10 mouse cellular contexts compared by ENCODE assay signal in genomic region chr6:125233816-125234519, GRCm38 (mm10). TPM values are rescaled to one million over a fixed set of nuclear protein-coding genes. Genes with fewer than 3 reads are reported as not detected.
A peak's percentile ranks its signal among the peaks of the same experiment; 100 is the strongest.
DNase-seq lines count a peak whose midpoint lies in the region; ATAC-seq and TF ChIP-seq lines count a peak whose summit lies in the region.
"Had no signal": no experiment of that assay in that cellular context is flagged by ENCODE, and none has a peak within 500 bp of the region (broad histone marks: within the 10 kb centered on the region; RNA-seq: fewer than 3 reads in every experiment).

No protein-coding gene starts in this region.

- H3K9ac ChIP-seq in embryonic facial prominence, embryonic 14.5 days (ENCODE audit: low read depth, low read length): 0 out of 2 replicates have a peak overlapping the region, but pooled peaks have one; percentile 10
- 0 out of 2 replicates have a peak overlapping the region, but pooled peaks have one; percentile 29 for H3K9ac ChIP-seq in midbrain, embryonic 13.5 days (replicated peaks)
- H3K9ac ChIP-seq in midbrain, embryonic 11.5 days (ENCODE audit: low read length): no peak overlapping the region
- H3K9ac ChIP-seq in liver, embryonic 11.5 days (ENCODE audit: low read depth, low read length): 0 out of 2 replicates have a peak overlapping the region, but pooled peaks have one; percentile 12
- H3K9ac ChIP-seq: forebrain, embryonic 12.5 days; limb, embryonic 13.5 days had no signal

- no peaks in the 10 kb centered on the region for H3K9me3 ChIP-seq in embryonic facial prominence, embryonic 14.5 days (ENCODE audit: control insufficient read depth, low read length)
- no peaks in the 10 kb centered on the region for H3K9me3 ChIP-seq in embryonic facial prominence, embryonic 10.5 days
- H3K9me3 ChIP-seq in midbrain, embryonic 13.5 days: no peaks in the 10 kb centered on the region
- H3K9me3 ChIP-seq in midbrain, embryonic 11.5 days (ENCODE audit: control insufficient read depth, low read length): no peaks in the 10 kb centered on the region
- no peaks in the 10 kb centered on the region for H3K9me3 ChIP-seq in liver, embryonic 11.5 days (ENCODE audit: control insufficient read depth, low read length)
- H3K9me3 ChIP-seq: forebrain, embryonic 12.5 days; limb, embryonic 13.5 days had no signal

- H3K27ac ChIP-seq in embryonic facial prominence, embryonic 14.5 days (replicated peaks; ENCODE audit: low read depth, low read length): no peak overlapping the region
- H3K27ac ChIP-seq in embryonic facial prominence, embryonic 10.5 days (replicated peaks): no peak overlapping the region; the same call in 1 of the 2 replicates
- no peak overlapping the region for H3K27ac ChIP-seq in midbrain, embryonic 13.5 days
- no peak overlapping the region for H3K27ac ChIP-seq in midbrain, embryonic 11.5 days (ENCODE audit: low read depth, low read length)
- H3K27ac ChIP-seq in liver, embryonic 11.5 days (ENCODE audit: low read depth, low read length): no peak overlapping the region
- no peak overlapping the region for H3K27ac ChIP-seq in layer of hippocampus, adult 2 months
- H3K27ac ChIP-seq: forebrain, embryonic 12.5 days; limb, embryonic 13.5 days had no signal

- ATAC-seq in embryonic facial prominence, embryonic 14.5 days (ENCODE audit: low read depth): no peak
- ATAC-seq in midbrain, embryonic 13.5 days: no peak
- ATAC-seq in midbrain, embryonic 11.5 days (ENCODE audit: low FRiP score): no peak
- ATAC-seq in liver, embryonic 11.5 days (replicated peaks; ENCODE audit: low FRiP score): no peak

- no peaks in the 10 kb centered on the region for H3K27me3 ChIP-seq in embryonic facial prominence, embryonic 14.5 days (replicated peaks; ENCODE audit: control insufficient read depth, insufficient read depth, low read length)
- H3K27me3 ChIP-seq in embryonic facial prominence, embryonic 10.5 days (replicated peaks; ENCODE audit: low read depth, poor library complexity, severe bottlenecking): no peaks in the 10 kb centered on the region
- no peaks in the 10 kb centered on the region for H3K27me3 ChIP-seq in midbrain, embryonic 13.5 days
- H3K27me3 ChIP-seq in midbrain, embryonic 11.5 days (ENCODE audit: control insufficient read depth, insufficient read depth, low read length): no peaks in the 10 kb centered on the region
- no peaks in the 10 kb centered on the region for H3K27me3 ChIP-seq in liver, embryonic 11.5 days (replicated peaks; ENCODE audit: control insufficient read depth, insufficient read depth, low read length)
- H3K27me3 ChIP-seq: forebrain, embryonic 12.5 days; limb, embryonic 13.5 days had no signal

- H3K36me3 ChIP-seq in embryonic facial prominence, embryonic 14.5 days (ENCODE audit: control insufficient read depth, insufficient read depth, low read length): no peaks in the 10 kb centered on the region
- no peaks in the 10 kb centered on the region for H3K36me3 ChIP-seq in embryonic facial prominence, embryonic 10.5 days (replicated peaks)
- no peaks in the 10 kb centered on the region for H3K36me3 ChIP-seq in midbrain, embryonic 13.5 days
- H3K36me3 ChIP-seq in midbrain, embryonic 11.5 days (ENCODE audit: control insufficient read depth, insufficient read depth, low read length): no peaks in the 10 kb centered on the region
- H3K36me3 ChIP-seq in liver, embryonic 11.5 days (ENCODE audit: control insufficient read depth, insufficient read depth, low read length): no peaks in the 10 kb centered on the region
- H3K36me3 ChIP-seq: forebrain, embryonic 12.5 days; limb, embryonic 13.5 days had no signal

- no peak overlapping the region for H3K4me3 ChIP-seq in embryonic facial prominence, embryonic 14.5 days (ENCODE audit: low read depth, low read length)
- H3K4me3 ChIP-seq in embryonic facial prominence, embryonic 10.5 days: no peak overlapping the region
- H3K4me3 ChIP-seq in midbrain, embryonic 13.5 days (replicated peaks): no peak overlapping the region
- H3K4me3 ChIP-seq in midbrain, embryonic 11.5 days (ENCODE audit: low read depth, low read length): no peak overlapping the region
- no peak overlapping the region for H3K4me3 ChIP-seq in liver, embryonic 11.5 days (ENCODE audit: low read depth, low read length)
- no peak overlapping the region for H3K4me3 ChIP-seq in layer of hippocampus, adult 2 months
- H3K4me3 ChIP-seq: forebrain, embryonic 12.5 days; limb, embryonic 13.5 days had no signal

- WGBS in embryonic facial prominence, embryonic 14.5 days: 44% methylated on average over 7 of the region's 7 CpGs
- 62% methylated on average over 7 of the region's 7 CpGs for WGBS in embryonic facial prominence, embryonic 10.5 days
- WGBS in midbrain, embryonic 13.5 days: 63% methylated on average over 7 of the region's 7 CpGs
- WGBS in midbrain, embryonic 11.5 days: 62% methylated on average over 7 of the region's 7 CpGs
- 56% methylated on average over 7 of the region's 7 CpGs for WGBS in liver, embryonic 11.5 days

- no peak for TF ChIP-seq CTCF in layer of hippocampus, adult 2 months (conservative IDR thresholded peaks at IDR 0.05)

- no peak for DNase-seq in embryonic facial prominence, embryonic 14.5 days (ENCODE audit: low spot score)
- DNase-seq in embryonic facial prominence, embryonic 10.5 days (ENCODE audit: low spot score): no peak
- DNase-seq in midbrain, embryonic 11.5 days (ENCODE audit: low spot score, missing footprints): no peak
- no peak for DNase-seq in liver, embryonic 11.5 days (ENCODE audit: low spot score)
- peak; percentile 35 for DNase-seq in naive thymus-derived CD4-positive, alpha-beta T cell, adult 2 months (ENCODE audit: low read depth)
- no peak for DNase-seq in cerebellum, adult 11-12 months
- DNase-seq in layer of hippocampus, adult 2 months (ENCODE audit: low spot score in 2 of 2): no peak

- H3K4me1 ChIP-seq in embryonic facial prominence, embryonic 14.5 days (ENCODE audit: control insufficient read depth, insufficient read depth, low read length): peaks cover 6% of the 10 kb centered on the region; the same call in 1 of the 2 replicates
- peaks cover 43% of the 10 kb centered on the region for H3K4me1 ChIP-seq in embryonic facial prominence, embryonic 10.5 days
- peaks cover 17% of the 10 kb centered on the region for H3K4me1 ChIP-seq in midbrain, embryonic 13.5 days (replicated peaks)
- H3K4me1 ChIP-seq in midbrain, embryonic 11.5 days (ENCODE audit: control insufficient read depth, insufficient read depth, low read length): peaks cover 9% of the 10 kb centered on the region
- H3K4me1 ChIP-seq in liver, embryonic 11.5 days (replicated peaks; ENCODE audit: control insufficient read depth, insufficient read depth, low read length): peaks cover 15% of the 10 kb centered on the region

- H3K4me2 ChIP-seq in embryonic facial prominence, embryonic 14.5 days (ENCODE audit: low read depth, low read length): no peak overlapping the region
- no peak overlapping the region for H3K4me2 ChIP-seq in midbrain, embryonic 13.5 days (replicated peaks)
- H3K4me2 ChIP-seq in midbrain, embryonic 11.5 days: no peak overlapping the region
- no peak overlapping the region for H3K4me2 ChIP-seq in liver, embryonic 11.5 days
- H3K4me2 ChIP-seq: forebrain, embryonic 12.5 days; limb, embryonic 13.5 days had no signal

RNA-seq across cellular contexts. Expression of gene Tapbpl, which starts 2.3 kb away (rescaled TPM):
- 3.4 and 3.6 TPM in 2 replicates for polyA plus RNA-seq in embryonic facial prominence, embryonic 14.5 days (2014; fragmentation: Nextera tagmentation; extraction: Ambion mirVana)
- polyA plus RNA-seq in embryonic facial prominence, embryonic 10.5 days (2016; fragmentation: Nextera tagmentation; extraction: Ambion mirVana): 0.98 and 1.6 TPM in 2 replicates
- polyA plus RNA-seq in midbrain, embryonic 13.5 days (2015; fragmentation: Nextera tagmentation; extraction: Ambion mirVana): 3.2 and 3.7 TPM in 2 replicates
- 1.2 and 1.6 TPM in 2 replicates for polyA plus RNA-seq in midbrain, embryonic 11.5 days (2014; fragmentation: Nextera tagmentation; extraction: Ambion mirVana)
- 4.0 TPM in 2 replicates for polyA plus RNA-seq in liver, embryonic 11.5 days (2014; fragmentation: Nextera tagmentation; extraction: Ambion mirVana)
- total RNA-seq in layer of hippocampus, adult 2 months (2021): 1 to 10 TPM; 3.2 to 4.2 TPM

RNA-seq across cellular contexts. Expression of gene Cd27, which starts 2.8 kb away (rescaled TPM):
- polyA plus RNA-seq in embryonic facial prominence, embryonic 14.5 days (2014; fragmentation: Nextera tagmentation; extraction: Ambion mirVana): 1.1 and 2.9 TPM in 2 replicates
- polyA plus RNA-seq in embryonic facial prominence, embryonic 10.5 days (2016; fragmentation: Nextera tagmentation; extraction: Ambion mirVana): 0.95 and 0.98 TPM in 2 replicates
- polyA plus RNA-seq in midbrain, embryonic 13.5 days (2015; fragmentation: Nextera tagmentation; extraction: Ambion mirVana): 2.2 and 2.5 TPM in 2 replicates
- polyA plus RNA-seq in midbrain, embryonic 11.5 days (2014; fragmentation: Nextera tagmentation; extraction: Ambion mirVana): 0.62 and 0.93 TPM in 2 replicates
- polyA plus RNA-seq in liver, embryonic 11.5 days (2014; fragmentation: Nextera tagmentation; extraction: Ambion mirVana): 2.7 and 3.2 TPM in 2 replicates
- not detected for total RNA-seq in layer of hippocampus, adult 2 months (2021)

RNA-seq across cellular contexts. Expression of gene Vamp1, which starts 18.6 kb away (rescaled TPM):
- 2.4 and 2.7 TPM in 2 replicates for polyA plus RNA-seq in embryonic facial prominence, embryonic 14.5 days (2014; fragmentation: Nextera tagmentation; extraction: Ambion mirVana)
- polyA plus RNA-seq in embryonic facial prominence, embryonic 10.5 days (2016; fragmentation: Nextera tagmentation; extraction: Ambion mirVana): 2.6 and 3.1 TPM in 2 replicates
- 7.7 and 8.8 TPM in 2 replicates for polyA plus RNA-seq in midbrain, embryonic 13.5 days (2015; fragmentation: Nextera tagmentation; extraction: Ambion mirVana)
- polyA plus RNA-seq in midbrain, embryonic 11.5 days (2014; fragmentation: Nextera tagmentation; extraction: Ambion mirVana): 1.3 and 1.4 TPM in 2 replicates
- 1.7 and 2.3 TPM in 2 replicates for polyA plus RNA-seq in liver, embryonic 11.5 days (2014; fragmentation: Nextera tagmentation; extraction: Ambion mirVana)
- total RNA-seq in layer of hippocampus, adult 2 months (2021): 10 to 100 TPM; 83.5 to 83.6 TPM

RNA-seq across cellular contexts. Expression of gene Mrpl51, which starts 42.4 kb away (rescaled TPM):
- 198 and 205 TPM in 2 replicates for polyA plus RNA-seq in embryonic facial prominence, embryonic 14.5 days (2014; fragmentation: Nextera tagmentation; extraction: Ambion mirVana)
- 207 and 214 TPM in 2 replicates for polyA plus RNA-seq in embryonic facial prominence, embryonic 10.5 days (2016; fragmentation: Nextera tagmentation; extraction: Ambion mirVana)
- polyA plus RNA-seq in midbrain, embryonic 13.5 days (2015; fragmentation: Nextera tagmentation; extraction: Ambion mirVana): 163 and 165 TPM in 2 replicates
- 200 and 208 TPM in 2 replicates for polyA plus RNA-seq in midbrain, embryonic 11.5 days (2014; fragmentation: Nextera tagmentation; extraction: Ambion mirVana)
- 287 and 311 TPM in 2 replicates for polyA plus RNA-seq in liver, embryonic 11.5 days (2014; fragmentation: Nextera tagmentation; extraction: Ambion mirVana)
- total RNA-seq in layer of hippocampus, adult 2 months (2021): 10 to 100 TPM; 70.8 to 75.3 TPM

RNA-seq across cellular contexts. Expression of gene Ncapd2, which starts 42.5 kb away (rescaled TPM):
- 76.7 and 90.8 TPM in 2 replicates for polyA plus RNA-seq in embryonic facial prominence, embryonic 14.5 days (2014; fragmentation: Nextera tagmentation; extraction: Ambion mirVana)
- 261 and 263 TPM in 2 replicates for polyA plus RNA-seq in embryonic facial prominence, embryonic 10.5 days (2016; fragmentation: Nextera tagmentation; extraction: Ambion mirVana)
- polyA plus RNA-seq in midbrain, embryonic 13.5 days (2015; fragmentation: Nextera tagmentation; extraction: Ambion mirVana): 101 and 103 TPM in 2 replicates
- polyA plus RNA-seq in midbrain, embryonic 11.5 days (2014; fragmentation: Nextera tagmentation; extraction: Ambion mirVana): 127 and 140 TPM in 2 replicates
- polyA plus RNA-seq in liver, embryonic 11.5 days (2014; fragmentation: Nextera tagmentation; extraction: Ambion mirVana): 150 and 158 TPM in 2 replicates
- total RNA-seq in layer of hippocampus, adult 2 months (2021): 10 to 100 TPM; 24.3 to 28.5 TPM
